Mouse (Mus musculus): ENCODE results near the gene Hmcn1.

GRCm38 (mm10) chr1:150760801-150761331 is 232.4 kb downstream of the Hmcn1 start:
- TF ChIP-seq CTCF (IDR thresholded peaks at IDR 0.05; ENCODE audit: low read depth, low read length) = no peak
- TF ChIP-seq POLR2A (IDR thresholded peaks at IDR 0.05; ENCODE audit: borderline replicate concordance, low read depth, low read length) = no peak

Measured in bone marrow macrophage, adult 2 months (primary cell).